Mouse (Mus musculus) embryonic fibroblast, embryonic 13.5 days (primary cell): Measurements from ENCODE around the gene Dscam.

Experiments
- CTCF ChIP-seq: IDR thresholded peaks from 2 replicates; pipeline ENCODE4 v1.5.1; 2011; ENCODE audit warnings: mild to moderate bottlenecking, control low read depth, low read length, moderate library complexity, borderline replicate concordance; ENCODE audit not compliant: insufficient read depth
- POLR2A ChIP-seq: IDR thresholded peaks from 2 replicates; pipeline ENCODE4 v1.6.1; 2011; ENCODE audit warnings: low read depth, mild to moderate bottlenecking, control low read depth, low read length, moderate library complexity

DNA sequence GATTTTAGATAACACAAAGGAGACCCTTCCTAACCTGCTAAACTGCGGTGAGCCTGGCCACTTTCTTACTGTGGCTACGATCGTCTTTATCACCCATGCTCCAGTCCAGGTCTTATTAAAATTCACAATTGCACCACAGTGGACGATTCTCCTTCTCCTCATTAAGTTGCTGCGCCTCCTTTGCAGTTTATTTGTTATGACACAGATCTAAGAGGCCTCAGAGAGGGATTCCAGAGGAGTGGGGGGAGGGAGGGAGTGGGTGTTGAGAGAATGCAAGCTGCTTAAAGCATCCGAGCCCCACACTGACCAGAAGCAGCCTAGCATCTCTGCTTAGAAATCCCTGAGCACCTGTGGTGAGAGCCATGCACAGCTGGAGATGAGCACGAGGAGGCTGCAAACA is 413.6 kb downstream of the Dscam start:
- no peak for TF ChIP-seq POLR2A
- TF ChIP-seq CTCF, result no peak
